Mouse (Mus musculus) gastrocnemius, postnatal 10 days (tissue): ENCODE results near the gene Phb2. TPM values are rescaled to one million over a fixed set of nuclear protein-coding genes. Genes with fewer than 3 reads are reported as not detected.

Experiments used
- DNase-seq: peaks from one replicate; pipeline ENCODE4 v3.0.0; 2021; ENCODE audit warnings: mixed read lengths
- total RNA-seq, 2 experiments: library from RNA; stranded (reverse); gene quantifications; 2 replicates each; pipeline ENCODE4 v1.2.3; 2021

The Phb2 gene
- total RNA-seq, 2 experiments from 2014 or later = 205 to 206 TPM

DNA sequence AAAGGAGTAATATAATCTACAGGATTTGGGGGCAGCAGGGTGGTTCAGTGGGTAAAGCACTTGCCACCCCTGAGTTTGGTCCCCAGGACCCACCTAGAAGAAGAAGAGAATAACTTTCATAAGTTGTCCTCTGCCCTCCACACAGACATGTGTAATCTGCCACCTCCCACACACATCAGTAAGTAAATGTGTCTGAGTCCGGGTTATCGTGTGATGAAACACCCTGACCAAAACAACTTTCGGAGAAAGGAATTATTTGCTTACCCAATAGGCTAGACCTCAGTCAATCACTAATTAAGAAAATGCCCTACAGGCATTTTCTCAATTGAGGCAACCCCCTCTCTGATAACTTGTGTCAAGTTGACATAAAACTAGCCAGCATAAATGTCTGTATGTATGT, 21.6 kb upstream of the Phb2 start:
- DNase-seq = no peak

DNA sequence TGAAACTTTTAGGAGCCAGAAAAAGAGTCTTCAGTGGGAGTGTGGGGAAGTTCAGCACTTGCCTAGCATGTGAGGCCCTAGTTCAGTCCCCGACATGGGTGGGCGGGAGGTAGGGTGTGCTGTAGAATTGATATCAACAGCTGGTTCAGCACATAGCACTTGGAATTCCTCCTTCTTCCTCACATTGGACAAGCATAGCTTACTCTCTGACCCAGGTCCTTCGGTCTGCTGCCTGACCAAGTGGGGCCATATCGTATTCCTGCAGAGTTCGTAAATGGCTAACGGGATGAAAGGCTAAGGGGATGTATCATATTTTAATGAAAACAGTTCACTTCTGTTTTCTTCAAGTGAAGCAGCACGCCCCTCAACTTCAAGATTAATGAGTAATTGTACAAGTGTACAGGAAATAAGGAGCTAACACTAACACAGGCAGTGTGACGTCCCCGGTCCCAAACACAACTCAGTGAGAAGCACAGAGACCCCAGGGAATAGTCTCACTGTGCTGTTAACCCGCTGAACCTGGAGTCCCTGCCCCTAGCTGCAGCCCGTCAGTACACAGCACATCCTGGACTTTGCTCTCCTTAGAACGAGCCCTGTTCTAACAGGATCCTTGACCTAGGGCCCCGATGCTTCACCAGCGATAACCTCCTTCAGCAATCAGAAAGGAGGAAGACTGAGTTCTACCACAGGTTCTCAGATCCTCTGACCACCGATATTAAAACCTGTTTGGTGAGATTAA, 18.7 kb upstream of the Phb2 start:
- no peak for DNase-seq

DNA sequence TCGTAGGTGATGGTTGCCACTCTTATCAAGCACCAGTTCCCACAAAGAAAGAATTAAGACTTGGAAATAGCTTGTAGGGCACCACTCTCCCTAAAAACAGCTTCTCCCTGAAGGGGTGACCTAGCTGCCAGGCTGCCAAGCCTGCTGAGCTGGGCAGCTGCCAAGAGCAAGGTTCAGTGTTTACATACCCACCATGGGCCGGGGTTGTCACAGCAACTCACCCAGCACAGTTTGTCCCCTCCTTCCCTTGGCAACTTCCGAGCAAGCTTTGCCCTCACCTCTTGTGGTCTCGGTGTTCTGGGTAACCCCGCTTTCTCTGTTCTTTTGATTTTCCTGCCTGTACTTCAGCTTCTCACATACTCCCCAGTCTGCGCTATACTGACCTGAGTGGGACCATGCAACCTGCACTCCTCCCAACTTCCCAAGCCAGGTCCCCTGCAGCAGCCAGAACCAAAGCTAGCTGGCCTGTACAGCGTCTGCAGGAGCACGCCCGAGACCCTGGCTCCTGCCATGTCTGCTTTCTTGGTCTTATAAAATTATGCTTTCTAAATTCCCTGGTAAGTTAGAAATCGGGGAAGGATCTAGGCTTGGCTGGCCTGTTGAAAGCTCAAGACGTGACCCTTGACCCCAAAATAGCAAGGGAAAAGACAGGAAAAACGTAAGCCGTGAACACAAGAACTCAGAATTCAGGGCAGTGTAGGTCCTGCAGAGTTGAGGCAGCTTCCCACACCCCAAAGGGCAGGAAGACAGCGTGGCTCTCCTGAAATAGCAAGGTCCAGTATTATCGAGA, 17.8 kb upstream of the Phb2 start:
- DNase-seq = no peak

DNA sequence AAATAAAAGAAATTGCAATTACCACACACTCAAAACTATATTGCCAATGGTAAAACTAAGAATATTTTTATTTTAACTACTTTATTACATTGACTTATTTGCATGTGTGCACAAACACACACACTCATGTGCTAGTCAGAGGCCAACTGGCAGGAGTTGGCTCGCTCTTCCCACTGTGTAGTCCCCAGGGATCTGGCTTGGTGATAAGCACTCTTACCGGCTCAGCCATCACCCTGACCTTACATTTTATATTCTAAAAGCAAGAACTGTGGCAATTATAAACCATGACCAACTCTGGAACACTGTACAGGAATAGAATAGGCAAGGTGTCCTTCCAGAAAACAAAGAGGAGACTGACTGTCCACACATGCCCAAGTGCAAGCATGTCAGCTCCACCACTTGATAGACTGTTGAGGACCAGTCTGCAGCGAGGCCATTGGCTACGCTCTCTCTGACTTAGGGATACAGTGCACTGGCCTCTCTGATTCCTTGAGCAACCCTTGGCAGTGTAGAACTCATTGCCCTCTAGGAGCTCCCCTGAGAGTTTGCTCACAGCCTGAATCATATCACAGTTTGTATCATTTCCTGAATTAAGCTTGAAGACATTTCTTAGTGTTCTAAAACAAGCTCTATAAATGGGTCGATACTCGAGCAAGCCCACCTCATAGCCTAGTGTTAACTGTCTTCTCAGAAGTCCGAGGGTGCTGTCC, 15.5 kb upstream of the Phb2 start:
- DNase-seq = no peak

DNA sequence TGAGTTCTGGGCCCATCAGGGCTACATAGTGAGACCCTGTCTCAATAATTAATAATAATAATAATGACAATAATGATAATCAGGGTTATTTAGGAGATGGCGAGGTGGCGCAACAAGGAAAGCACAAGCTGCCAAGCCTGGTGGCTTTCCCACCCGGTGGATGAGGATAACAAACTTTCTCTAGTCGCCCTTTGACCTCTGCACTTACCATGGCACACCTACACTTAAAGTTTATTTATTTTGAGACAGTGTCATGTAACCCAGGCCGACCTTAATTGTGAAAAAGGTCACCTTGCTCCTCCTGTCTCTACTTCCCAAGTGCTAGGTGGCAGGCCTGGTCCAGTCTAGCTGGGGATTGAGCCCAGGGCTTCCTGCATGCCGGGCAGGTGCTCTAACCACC, 13.4 kb upstream of the Phb2 start:
- DNase-seq = no peak

DNA sequence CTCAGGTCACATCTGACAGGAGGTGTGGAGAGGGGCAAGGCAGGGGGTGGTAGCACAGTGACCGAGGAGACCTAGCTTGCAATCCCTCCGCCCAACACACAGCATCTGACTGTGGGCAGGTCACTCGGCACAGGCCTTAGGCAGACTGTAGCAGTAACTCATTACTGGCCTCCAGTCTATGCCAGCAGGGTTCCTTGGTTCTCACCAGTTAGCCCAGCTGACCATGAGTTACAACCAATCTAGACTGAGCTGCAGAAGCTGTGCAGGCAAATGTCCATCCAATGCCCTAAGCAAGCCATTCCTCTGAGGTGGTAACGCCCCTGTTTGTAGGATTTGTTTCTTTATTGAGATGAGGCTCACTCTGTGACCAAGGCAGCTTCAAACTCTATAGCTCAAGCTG, 12.8 kb upstream of the Phb2 start:
- no peak for DNase-seq

DNA sequence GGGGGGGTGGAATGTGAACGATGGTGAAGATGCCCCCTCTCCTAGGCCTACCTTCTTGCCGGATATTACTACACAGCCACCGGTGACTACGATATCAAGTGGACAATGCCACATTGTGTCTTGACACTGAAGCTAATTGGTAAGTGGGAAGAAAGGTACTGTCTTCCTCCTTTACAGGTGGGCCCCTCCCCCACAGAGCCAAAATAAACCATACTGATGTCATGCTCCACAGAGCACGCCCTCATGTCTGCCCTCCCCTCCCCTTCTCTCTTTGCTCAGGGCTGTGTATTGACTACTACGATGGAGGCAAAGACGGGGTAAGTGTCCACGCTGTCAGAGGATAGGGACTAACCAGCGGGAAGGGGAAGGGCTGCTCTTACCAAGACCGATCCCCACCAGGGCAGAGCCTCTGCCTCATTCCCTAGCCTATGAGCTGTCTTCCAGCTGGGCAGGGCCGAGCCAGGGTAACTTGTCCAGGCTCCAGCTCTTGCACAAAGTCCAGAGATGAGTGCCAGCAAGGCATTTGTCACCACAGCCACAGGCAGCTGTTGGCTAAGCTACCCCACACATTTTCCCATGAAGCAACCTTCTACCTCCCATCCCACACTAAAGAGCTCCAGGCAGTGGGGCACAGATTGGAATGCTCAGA, 12.1 kb upstream of the Phb2 start:
- peak; percentile 61 for DNase-seq

DNA sequence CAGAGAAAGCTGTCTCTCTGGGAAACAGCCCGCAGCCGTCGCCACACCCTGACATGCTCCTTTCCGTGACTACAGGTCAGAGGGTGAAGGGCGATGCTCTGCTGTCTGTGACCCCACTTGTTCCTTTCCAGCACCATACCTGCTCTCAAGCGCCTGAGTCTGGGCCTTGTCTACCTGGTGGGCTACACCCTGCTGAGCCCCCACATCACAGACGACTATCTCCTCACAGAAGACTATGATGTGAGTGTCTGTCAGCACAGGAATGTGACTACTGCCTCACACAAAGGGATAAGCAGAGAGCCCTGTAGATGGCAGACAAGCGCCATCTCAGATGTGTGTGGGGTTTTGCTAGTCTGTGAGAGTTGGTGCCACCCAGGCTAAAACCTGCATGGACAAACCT, 10.8 kb upstream of the Phb2 start:
- DNase-seq = no peak

DNA sequence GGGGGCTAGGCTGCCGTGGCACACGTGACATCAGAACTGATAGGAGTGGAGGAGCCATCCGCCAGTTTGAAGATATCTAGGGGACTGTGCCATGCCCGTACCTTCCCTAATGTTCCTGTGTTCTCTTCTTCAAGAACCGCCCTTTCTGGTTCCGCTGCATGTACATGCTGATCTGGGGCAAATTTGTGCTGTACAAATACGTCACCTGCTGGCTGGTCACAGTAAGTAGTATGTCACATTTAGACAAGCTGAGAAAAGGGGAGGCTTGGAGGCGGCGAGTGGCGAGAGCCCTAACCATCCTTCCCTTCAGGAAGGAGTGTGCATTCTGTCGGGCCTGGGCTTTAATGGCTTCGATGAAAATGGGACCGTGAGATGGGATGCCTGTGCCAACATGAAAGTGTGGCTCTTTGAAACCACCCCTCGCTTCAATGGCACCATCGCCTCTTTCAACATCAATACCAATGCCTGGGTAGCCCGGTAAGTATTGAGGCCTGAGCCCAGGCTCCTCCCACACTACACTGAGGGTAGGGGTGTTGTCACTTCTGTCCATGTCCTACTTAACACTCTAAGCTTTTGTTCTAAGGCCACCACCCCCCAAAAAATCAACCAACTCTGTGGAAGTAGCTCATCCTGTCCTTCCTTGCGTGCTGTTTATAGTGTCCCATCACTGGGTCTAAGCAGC, 9.9 kb upstream of the Phb2 start:
- DNase-seq = no peak

DNA sequence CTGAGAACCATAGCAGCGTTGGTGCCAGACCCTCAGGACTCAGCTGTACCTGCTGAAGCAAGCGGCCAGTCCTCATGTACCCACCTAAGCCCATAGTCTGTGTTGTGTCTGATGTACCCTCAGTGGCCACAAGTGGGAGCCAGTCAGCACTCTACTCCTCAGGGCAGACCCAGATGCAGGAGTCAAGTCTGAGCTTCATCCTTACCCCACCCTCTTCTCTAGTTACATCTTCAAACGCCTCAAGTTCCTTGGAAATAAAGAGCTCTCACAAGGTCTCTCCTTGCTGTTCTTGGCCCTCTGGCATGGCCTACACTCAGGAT, 9.4 kb upstream of the Phb2 start:
- peak; percentile 67 for DNase-seq

DNA sequence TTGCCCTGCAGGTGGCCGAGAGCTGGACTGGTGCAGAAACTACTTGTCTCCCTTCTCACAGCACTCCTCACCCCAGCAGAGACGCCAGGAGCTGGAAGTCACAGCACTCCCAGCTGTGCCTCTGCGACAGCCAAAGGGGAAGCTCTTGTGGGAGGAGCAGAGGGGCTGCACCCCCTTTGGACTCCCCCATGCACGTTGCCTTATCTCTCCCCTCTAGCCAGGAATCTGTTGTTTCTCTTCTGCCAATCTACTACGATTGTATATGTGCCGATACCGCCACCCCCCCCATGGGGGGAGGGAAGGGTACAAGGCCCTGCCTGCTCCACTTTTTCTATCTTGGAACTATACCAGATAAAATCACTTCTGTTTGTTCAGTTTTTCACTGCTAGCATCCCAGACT, 8.3 kb upstream of the Phb2 start:
- no peak for DNase-seq

DNA sequence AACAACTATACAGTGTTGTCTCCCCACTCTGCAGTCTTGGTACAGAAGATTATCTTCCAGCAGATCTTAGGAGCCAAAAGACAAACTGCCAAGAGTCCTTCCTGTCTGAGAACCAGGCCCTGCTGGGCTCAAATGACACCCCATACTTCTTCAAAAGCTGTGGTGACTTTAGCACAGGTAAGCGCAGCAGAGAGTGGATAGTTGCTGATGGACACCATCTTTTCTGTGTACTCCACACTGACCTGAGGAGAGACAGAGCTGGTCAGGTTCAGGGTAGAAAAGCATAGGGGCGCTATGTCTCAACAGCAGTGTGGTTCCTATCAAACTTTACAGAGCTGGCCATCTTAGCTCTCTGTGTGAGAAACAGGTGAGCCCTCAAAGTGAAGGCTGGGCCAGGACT, 7.7 kb upstream of the Phb2 start:
- no peak for DNase-seq

DNA sequence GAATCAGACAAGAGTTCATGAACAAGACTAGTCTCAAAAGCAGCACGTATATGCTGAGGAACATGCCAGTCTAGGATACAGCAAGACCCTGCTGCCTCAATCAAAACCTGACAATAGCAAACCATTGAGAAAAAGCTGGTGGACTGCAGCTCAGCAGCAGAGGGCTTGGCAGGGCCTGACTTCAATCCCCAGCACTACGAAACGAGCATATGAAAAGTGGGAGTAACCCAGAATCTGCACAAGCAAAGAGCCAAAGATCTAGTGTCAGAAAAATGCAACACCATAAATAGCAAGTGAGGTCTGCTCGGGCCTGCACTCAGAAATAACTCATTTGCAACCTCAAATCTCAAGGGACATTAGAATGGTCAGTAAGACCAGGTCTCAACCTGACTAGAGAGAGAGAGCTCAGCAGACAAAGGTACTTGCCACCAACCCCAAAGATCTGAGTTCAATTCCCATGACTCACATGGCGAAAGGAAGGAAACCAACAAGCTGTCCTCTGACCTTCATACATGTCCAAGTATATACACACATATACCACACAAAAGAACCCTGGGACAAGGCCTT, 6.0 kb upstream of the Phb2 start:
- no peak for DNase-seq

DNA sequence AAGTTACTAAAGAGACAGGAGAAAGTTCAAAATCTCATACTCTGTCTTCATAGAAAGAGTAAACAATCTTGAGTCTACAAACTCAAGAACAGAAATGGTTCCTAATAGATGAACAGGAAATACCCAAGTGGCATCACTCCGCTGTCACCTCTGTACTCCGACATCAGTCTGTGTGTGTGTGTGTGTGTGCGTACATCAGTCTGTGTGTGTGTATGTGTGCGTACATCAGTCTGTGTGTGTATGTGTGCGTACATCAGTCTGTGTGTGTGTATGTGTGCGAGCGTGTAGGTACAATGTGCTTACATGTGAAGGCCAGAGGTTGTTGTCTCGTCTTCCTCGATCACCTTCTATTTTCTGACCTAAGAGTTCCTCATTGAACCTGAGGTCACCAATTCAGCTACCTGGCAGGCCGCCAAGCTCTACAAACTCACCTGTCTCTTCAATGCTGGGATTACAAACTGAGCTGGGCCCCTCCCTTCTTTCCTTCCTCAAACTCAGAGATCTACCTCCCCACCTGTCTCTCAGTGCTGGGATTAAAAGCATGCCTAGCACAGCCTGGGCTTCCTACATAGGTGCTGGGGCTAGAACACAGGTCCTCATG, 3.7 kb upstream of the Phb2 start:
- DNase-seq = no peak

DNA sequence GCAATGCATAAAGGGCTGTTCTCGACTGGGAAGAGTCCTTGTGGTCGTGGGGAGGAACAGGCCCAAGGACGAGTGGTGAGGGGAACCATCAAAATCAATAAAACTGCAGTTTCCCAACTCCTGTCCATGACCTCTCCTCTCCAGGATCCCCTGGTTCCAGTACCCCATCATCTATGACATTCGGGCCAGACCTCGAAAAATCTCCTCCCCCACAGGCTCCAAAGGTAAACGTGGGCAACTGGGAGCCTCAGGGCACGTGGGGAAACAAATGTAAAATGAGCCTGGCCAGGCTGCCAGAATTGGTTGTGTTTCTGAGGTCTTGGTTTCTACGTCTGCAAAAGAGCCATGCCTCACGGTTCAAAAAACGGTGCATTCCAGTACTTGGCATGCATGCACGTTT, 782 bp downstream of the Phb2 start:
- DNase-seq = no peak

DNA sequence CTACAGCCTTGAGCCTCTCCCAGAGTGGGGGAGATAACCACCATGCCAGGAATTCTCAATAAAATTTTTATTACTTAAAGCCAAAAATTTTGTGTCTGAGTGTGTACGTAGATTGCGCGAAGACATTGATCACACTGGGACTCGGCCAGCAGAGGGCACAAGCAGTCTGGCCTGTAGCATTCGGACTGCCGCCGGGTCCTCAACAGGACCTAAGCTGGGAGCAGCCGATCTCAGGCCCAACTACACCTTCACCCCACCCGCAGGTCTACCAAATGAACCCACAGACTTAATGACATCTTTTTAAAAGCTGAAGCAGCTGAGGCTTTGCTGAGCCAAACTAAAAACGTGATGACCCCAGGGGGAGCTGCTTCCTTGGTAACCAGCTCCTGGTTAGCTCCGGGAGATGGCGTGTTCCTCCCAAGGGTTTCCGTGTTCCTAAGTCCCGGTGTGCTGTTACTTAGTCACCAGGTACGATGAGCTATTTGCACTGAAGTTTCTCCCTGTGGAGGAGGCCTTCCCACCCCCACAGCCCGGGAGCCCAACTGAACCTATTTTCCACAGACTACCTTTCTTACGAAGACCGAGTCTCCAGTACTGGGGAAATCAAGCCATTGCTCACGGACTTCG, 4.8 kb downstream of the Phb2 start:
- DNase-seq = no peak

DNA sequence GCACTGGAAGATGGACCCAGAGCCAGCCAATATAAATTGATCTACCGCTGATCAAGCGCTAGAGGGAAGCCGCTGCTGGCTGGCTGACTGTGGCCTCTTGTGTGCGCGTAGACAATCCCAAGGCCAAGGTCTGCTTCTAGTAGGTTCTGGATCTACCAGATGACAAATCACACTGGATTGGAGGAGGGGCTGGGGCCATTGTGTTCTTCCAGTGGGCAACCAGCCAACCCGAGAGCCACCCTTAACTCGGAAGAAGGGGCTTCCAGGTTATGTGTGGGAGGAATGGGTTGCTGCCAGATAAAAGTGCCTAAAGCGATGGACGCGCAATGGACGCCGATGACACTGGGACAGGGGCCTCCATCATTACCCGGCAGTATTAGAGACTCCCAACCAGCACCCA, 5.8 kb downstream of the Phb2 start:
- DNase-seq = no peak

DNA sequence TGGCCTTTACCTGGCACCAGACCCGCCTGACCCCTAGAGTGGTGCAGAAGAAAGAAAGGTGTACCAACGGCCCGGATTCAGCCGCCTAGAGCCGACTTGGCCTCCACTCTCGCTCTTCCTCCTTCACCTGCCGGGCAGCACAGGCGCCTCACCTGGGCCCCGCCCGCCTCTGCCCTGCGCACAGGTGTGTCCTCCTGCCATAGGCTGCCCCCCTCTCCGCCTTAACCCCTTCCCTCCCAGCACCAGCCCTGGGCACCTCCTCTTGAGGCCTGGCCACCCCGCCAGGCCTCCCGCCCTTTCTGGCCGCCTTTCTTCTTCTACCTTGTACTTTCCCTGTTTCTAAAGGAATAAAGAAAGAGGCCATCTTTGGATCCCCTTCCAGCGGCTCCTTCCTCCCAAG, 6.6 kb downstream of the Phb2 start:
- DNase-seq = no peak

DNA sequence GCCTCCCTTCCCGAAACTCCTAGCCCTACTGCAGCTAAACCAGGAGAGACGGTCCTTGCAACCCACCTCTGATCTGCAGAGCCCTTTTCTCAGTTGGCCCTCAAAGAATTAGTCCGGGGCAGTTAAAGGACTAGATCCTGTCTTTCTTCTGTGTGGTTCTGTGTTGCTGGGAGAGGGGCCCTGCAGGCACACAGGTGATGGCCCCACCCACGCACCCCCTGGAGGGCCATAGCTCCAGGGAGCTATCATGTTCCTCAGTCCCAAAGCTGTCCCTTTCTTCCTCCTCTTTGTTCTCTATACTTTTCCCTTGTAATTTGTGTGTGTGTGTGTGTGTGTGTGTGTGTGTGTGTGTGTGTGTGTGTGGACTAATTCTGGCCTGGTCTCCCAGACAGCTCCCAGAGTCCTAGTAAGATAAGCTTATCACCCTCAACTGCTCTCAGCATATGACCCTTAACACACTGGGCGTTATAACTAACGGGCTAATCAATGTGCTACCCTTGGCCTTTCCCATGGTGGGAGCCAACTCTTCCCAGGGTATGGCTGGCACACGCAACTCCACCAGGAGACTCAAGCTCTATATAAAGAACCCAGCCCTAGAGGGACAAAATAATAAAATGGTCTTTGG, 7.3 kb downstream of the Phb2 start:
- DNase-seq = no peak

DNA sequence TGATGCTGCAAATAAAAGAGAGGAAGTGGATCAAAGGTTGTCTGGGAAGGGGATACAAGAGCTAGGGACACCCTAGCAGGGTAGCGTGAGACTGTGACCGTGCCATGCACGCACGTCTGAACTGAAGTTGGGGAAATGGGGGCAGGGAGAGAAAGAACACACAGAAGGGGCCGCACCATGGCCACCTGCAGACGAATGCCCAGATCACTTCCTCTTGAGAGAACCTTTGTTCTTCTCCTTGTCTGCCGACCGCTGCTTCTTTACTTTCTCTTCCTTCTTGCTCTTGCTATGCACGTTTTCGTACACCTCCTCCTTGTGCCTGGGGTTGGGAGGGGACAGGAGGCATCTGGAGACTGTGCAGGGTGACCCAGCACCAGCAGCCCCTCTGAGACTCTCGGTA, 8.8 kb downstream of the Phb2 start:
- no peak for DNase-seq
